Mouse (Mus musculus) forebrain, postnatal 0 days (tissue): ENCODE data around the gene Cdh22. TPM values are rescaled to one million over a fixed set of nuclear protein-coding genes. Genes with fewer than 3 reads are reported as not detected.

ENCODE experiments used
- ATAC-seq: fragments of 200-750 bp; cut with Nextera tagmentation; 2 replicates; pipeline ENCODE4 v1.8.0; 2017; ENCODE audit warnings: mild to moderate bottlenecking, moderate library complexity
- DNase-seq: peaks from one replicate; pipeline ENCODE4 v3.0.0-alpha.2; 2015
- H3K27ac ChIP-seq: fragments of 300-500 bp; sonication (generic); 2 replicates; pipeline ENCODE4 v1.5.1; 2014; ENCODE audit warnings: low read depth, mild to moderate bottlenecking, antibody characterized with exemption, low read length, moderate library complexity, mixed read lengths
- H3K27me3 ChIP-seq: fragments of 300-500 bp; sonication (generic); 2 replicates; pipeline ENCODE4 v1.6.1; 2014; ENCODE audit warnings: mild to moderate bottlenecking, low read length, mixed read lengths; ENCODE audit not compliant: insufficient read depth
- H3K36me3 ChIP-seq: fragments of 300-500 bp; sonication (generic); 2 replicates; pipeline ENCODE4 v1.6.1; 2014; ENCODE audit warnings: mild to moderate bottlenecking, moderate library complexity; ENCODE audit not compliant: insufficient read depth
- H3K4me1 ChIP-seq: fragments of 300-500 bp; sonication (generic); 2 replicates; pipeline ENCODE4 v1.6.1; 2014; ENCODE audit warnings: antibody characterized with exemption; ENCODE audit not compliant: insufficient read depth
- H3K4me2 ChIP-seq: fragments of 300-500 bp; sonication (generic); 2 replicates; pipeline ENCODE4 v1.6.1; 2014; ENCODE audit warnings: low read depth, mild to moderate bottlenecking, moderate library complexity
- H3K4me3 ChIP-seq: fragments of 300-500 bp; sonication (generic); 2 replicates; pipeline ENCODE4 v1.5.1; 2014; ENCODE audit warnings: low read depth, low read length, mixed read lengths
- H3K9ac ChIP-seq: fragments of 300-500 bp; sonication (generic); 2 replicates; pipeline ENCODE4 v1.6.1; 2014; ENCODE audit warnings: mild to moderate bottlenecking
- H3K9me3 ChIP-seq: fragments of 300-500 bp; sonication (generic); 2 replicates; pipeline ENCODE4 v1.6.1; 2016; ENCODE audit warnings: low read length
- CTCF ChIP-seq: sonication (generic); IDR thresholded peaks from 2 replicates; pipeline ENCODE4 v1.5.1; 2016; ENCODE audit warnings: antibody characterized with exemption, control low read depth, low read depth
- WGBS: fragments of 180-500 bp; shearing (Covaris S2); extraction: QIAGEN DNeasy Blood & Tissue Kit; methylation state at CpG from one replicate; pipeline ENCODE4 v1.1.7; 2014; 5-methylcytosine and 5-hydroxymethylcytosine counted together
- polyA plus RNA-seq: library from polyadenylated mRNA; unstranded; fragments of >200 nt; fragmentation: Nextera tagmentation; extraction: Ambion mirVana; gene quantifications from 2 replicates; pipeline ENCODE4 v1.2.1, GENCODE M21; 2015
- total RNA-seq: library from RNA; depleted of rRNA; stranded (reverse); fragments of >200 nt; gene quantifications from 2 replicates; pipeline ENCODE4 v1.2.3, GENCODE M21; 2014; rRNA removed

The Cdh22 gene
- total RNA-seq: 11.5 and 24.6 TPM in 2 replicates
- polyA plus RNA-seq: 7.1 and 10.4 TPM in 2 replicates

- Histone ChIP-seq H3K9ac (peak within 1 kb of the TSS; percentile 64), H3K36me3 (no peaks in the 10 kb centered on the region), H3K4me2 (peak within 1 kb of the TSS; percentile 98), H3K27me3 (peaks cover 22% of the 10 kb centered on the region), H3K27ac (peak within 1 kb of the TSS; percentile 35; the same call in 1 of the 2 replicates), H3K4me1 (no peaks in the 10 kb centered on the region), H3K9me3 (no peaks in the 10 kb centered on the region), H3K4me3 (peak within 1 kb of the TSS; percentile 70)
- ATAC-seq (peak; percentile 94), DNase-seq (peak; percentile 82)
- WGBS: 3% methylated on average over 46 of the region's 60 CpGs
- peak; percentile 70 for TF ChIP-seq CTCF
Observed at GRCm38 (mm10) chr2:165234613-165235291, at the start of gene Cdh22. Gene Cdh22 (minus strand): TSS chr2:165234853.

GRCm38 (mm10) chr2:165284377-165284776 is 49.7 kb upstream of the Cdh22 start:
- peaks cover 13% of the 10 kb centered on the region for H3K4me1 ChIP-seq
- no peak overlapping the region for H3K9ac ChIP-seq
- peaks cover 14% of the 10 kb centered on the region for H3K36me3 ChIP-seq
- H3K27me3 ChIP-seq: no peaks in the 10 kb centered on the region
- 87% methylated on average over 7 of the region's 7 CpGs for WGBS
- DNase-seq (no peak), ATAC-seq (no peak)
- no peak overlapping the region for H3K27ac ChIP-seq
- no peaks in the 10 kb centered on the region for H3K9me3 ChIP-seq
- no peak overlapping the region for H3K4me2 ChIP-seq
- no peak overlapping the region for H3K4me3 ChIP-seq
- no peak for TF ChIP-seq CTCF

- 90% methylated on average over 3 of the region's 3 CpGs for WGBS
Observed at GRCm38 (mm10) chr2:165283644-165284043, 49.0 kb upstream of the Cdh22 start.

GRCm38 (mm10) chr2:165281779-165282311 is 47.2 kb upstream of the Cdh22 start:
- H3K4me1 ChIP-seq: peaks cover 2% of the 10 kb centered on the region; the same call in 1 of the 2 replicates
- no peaks in the 10 kb centered on the region for H3K9me3 ChIP-seq
- H3K36me3 ChIP-seq: peaks cover 23% of the 10 kb centered on the region
- ATAC-seq: no peak
- no peak for TF ChIP-seq CTCF
- H3K4me2 ChIP-seq: no peak overlapping the region
- H3K9ac ChIP-seq: no peak overlapping the region
- DNase-seq: no peak
- no peak overlapping the region for H3K27ac ChIP-seq
- H3K27me3 ChIP-seq: no peaks in the 10 kb centered on the region
- H3K4me3 ChIP-seq: no peak overlapping the region
- 27% methylated on average over 6 of the region's 6 CpGs for WGBS

More at GRCm38 (mm10) chr2:165283644-165284043, 49.0 kb upstream of the Cdh22 start:
- Histone ChIP-seq H3K4me2 (no peak overlapping the region), H3K27ac (no peak overlapping the region), H3K9me3 (no peaks in the 10 kb centered on the region), H3K4me1 (peaks cover 6% of the 10 kb centered on the region; the same call in 1 of the 2 replicates), H3K36me3 (peaks cover 12% of the 10 kb centered on the region; the same call in 1 of the 2 replicates), H3K9ac (no peak overlapping the region), H3K27me3 (no peaks in the 10 kb centered on the region), H3K4me3 (no peak overlapping the region)
- DNase-seq: no peak
- no peak for TF ChIP-seq CTCF
- ATAC-seq: no peak

- Histone ChIP-seq H3K9ac (no peak overlapping the region), H3K27ac (no peak overlapping the region), H3K4me3 (no peak overlapping the region), H3K36me3 (peaks cover 29% of the 10 kb centered on the region), H3K27me3 (no peaks in the 10 kb centered on the region), H3K9me3 (no peaks in the 10 kb centered on the region), H3K4me1 (peaks cover 12% of the 10 kb centered on the region; the same call in 1 of the 2 replicates), H3K4me2 (no peak overlapping the region)
- ATAC-seq (no peak), DNase-seq (no peak)
- TF ChIP-seq CTCF: no peak
- 31% methylated on average over 10 of the region's 10 CpGs for WGBS
Observed at GRCm38 (mm10) chr2:165279351-165279750, 44.7 kb upstream of the Cdh22 start.

- Histone ChIP-seq H3K4me1 (peaks cover 17% of the 10 kb centered on the region; the same call in 1 of the 2 replicates), H3K27me3 (no peaks in the 10 kb centered on the region), H3K36me3 (peaks cover 29% of the 10 kb centered on the region), H3K9me3 (no peaks in the 10 kb centered on the region), H3K9ac (no peak overlapping the region), H3K4me2 (no peak overlapping the region), H3K27ac (no peak overlapping the region), H3K4me3 (no peak overlapping the region)
- TF ChIP-seq CTCF: no peak
- no peak for DNase-seq
- WGBS: 87% methylated on average over 5 of the region's 5 CpGs
- ATAC-seq: no peak
Observed at GRCm38 (mm10) chr2:165277188-165277740, 42.6 kb upstream of the Cdh22 start.

GRCm38 (mm10) chr2:165275824-165276223 is 41.2 kb upstream of the Cdh22 start:
- H3K4me2 ChIP-seq: no peak overlapping the region
- 8% methylated on average over 8 of the region's 8 CpGs for WGBS
- H3K36me3 ChIP-seq: peaks cover 21% of the 10 kb centered on the region
- no peaks in the 10 kb centered on the region for H3K9me3 ChIP-seq
- peak; percentile 87 for DNase-seq
- peak overlapping the region; percentile 45; the same call in 1 of the 2 replicates for H3K27ac ChIP-seq
- TF ChIP-seq CTCF: peak; percentile 95
- H3K4me1 ChIP-seq: peaks cover 17% of the 10 kb centered on the region; the same call in 1 of the 2 replicates
- H3K4me3 ChIP-seq: no peak overlapping the region
- peak; percentile 86 for ATAC-seq
- H3K9ac ChIP-seq: no peak overlapping the region
- no peaks in the 10 kb centered on the region for H3K27me3 ChIP-seq
